Mouse (Mus musculus): ENCODE results near the gene Tll2.

The Tll2 gene

DNA sequence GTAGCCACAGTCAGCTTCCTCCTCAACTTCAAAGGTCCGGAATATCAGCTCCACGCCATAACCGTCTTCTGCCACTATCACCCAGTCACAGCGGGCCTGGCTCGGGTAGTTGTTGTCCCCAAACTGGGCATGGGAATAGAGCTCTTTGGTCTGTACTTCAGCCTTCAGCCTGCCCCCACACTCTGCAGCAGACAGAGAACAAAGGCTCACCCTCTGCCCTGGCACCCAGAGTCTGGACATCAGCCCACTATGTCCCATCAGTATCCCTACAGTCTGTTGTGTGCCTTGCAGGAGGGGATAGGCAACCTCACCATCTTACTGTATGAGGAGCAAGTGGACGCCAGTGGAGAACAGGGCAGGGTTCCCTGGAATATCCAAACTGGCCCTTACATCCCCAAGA, 120.3 kb downstream of the Tll2 start:
- no peak for DNase-seq

DNA sequence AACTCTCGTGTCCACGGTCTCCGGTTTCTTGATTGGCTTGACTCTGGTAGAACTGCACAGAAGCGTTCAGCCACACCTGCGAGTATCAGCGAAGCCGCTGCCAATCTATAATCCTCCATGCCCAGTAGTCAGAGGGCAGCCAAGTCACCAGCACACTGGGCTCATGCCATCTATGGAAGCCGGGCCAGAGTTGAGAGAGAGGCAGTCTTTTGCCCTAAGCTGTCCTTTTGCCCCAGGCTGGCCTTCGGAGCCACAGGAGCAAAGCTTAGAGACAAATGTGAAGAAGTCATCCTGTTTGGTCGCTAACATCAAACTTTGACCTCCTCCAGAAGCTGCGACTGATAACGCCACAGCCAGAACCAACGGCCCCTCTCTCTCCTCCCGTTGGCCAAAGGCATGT, 123.0 kb downstream of the Tll2 start:
- no peak for DNase-seq

GRCm38 (mm10) chr19:41081589-41081988, 125.0 kb downstream of the Tll2 start:
- no peak for DNase-seq

DNA sequence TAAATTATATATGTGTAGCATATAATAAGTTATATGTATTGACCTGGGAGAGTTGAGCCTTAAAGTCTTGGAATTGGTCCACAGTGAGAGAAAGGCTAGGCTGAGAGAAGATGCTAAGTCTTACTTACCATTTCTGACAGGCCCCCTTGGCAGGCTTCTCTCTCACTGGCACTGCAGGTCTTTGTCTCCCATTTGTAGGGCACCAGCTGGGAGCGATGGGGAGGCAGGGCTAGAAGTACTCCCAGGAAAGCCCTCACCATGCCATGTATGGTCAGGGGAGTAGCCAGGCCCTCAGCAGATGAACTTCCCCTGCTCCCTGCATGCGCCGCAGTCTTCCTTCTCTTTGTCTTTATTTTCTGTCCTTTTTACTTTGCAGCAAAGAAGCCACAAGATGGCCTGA, 129.7 kb downstream of the Tll2 start, which contains the start of gene Opalin:
Gene Opalin (minus strand): TSS at position 208 of the 400 bp plus-strand sequence.
- DNase-seq: no peak

GRCm38 (mm10) chr19:41073746-41074455, 132.7 kb downstream of the Tll2 start:
- no peak for DNase-seq

DNA sequence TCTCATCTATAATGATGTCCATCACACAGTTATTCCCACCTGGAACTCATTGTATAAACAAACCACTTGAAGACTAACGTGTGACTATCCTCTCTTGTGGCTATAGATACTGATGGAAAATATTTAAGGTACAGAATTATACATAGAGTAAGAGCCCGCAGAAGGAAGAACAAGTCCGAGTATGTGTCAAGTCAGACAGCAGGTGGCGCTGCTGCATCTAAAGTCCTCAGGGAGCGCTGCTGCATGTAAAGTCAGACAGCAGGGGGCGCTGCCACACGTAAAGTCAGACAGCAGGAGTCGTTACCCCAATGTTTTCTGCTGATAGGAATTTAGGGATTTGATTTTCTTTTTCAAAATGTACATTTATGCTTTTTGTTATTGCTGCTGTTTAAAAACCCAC, 135.1 kb downstream of the Tll2 start:
- peak; percentile 77 for DNase-seq

DNA sequence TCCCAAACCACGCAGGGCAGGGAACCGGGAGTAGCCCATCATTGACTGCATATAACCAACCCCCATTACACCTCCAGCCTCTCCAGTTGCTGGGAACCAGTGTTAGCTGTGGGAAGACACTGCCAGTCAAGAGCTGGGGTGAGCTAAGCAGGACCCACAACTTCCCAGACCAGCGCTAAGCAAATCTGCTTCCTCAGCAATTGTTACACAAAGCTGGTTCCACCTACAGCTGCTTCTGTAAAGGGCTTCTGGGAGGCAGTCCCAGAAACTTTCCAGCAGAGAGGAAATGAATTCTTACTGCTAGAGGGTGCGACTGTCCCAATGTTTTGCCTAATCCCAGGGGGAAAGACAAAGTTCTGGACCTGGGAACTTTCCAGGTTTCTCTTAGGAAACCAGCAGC, 151.9 kb downstream of the Tll2 start:
- no peak for DNase-seq

GRCm38 (mm10) chr19:41053530-41053929, 153.1 kb downstream of the Tll2 start:
- DNase-seq: no peak

- no peak for DNase-seq
Measured at GRCm38 (mm10) chr19:41052247-41052646, 154.4 kb downstream of the Tll2 start.

DNA sequence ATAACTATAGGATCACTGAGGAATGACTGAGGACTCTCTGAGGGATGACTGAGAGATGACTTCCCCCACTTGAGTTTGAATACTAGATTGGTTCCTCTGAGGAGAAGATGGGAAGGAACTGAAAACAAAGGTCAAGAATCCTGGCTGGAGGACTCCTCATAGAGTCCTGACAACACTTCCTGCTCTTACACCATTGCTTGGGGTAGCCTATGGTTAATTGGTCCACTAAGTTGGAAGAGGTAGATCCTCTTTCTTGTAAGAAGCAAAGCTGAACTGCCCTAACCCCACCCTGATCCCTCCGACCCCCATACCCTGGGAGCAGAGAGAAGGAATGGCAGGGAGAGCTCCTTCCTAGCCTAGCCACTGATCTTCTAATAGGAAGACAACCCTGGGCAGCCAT, 154.9 kb downstream of the Tll2 start:
- DNase-seq: no peak

- DNase-seq: no peak
Measured at GRCm38 (mm10) chr19:41048187-41048559, 158.5 kb downstream of the Tll2 start.

GRCm38 (mm10) chr19:41047437-41048186, 159.0 kb downstream of the Tll2 start:
- DNase-seq: no peak

GRCm38 (mm10) chr19:41045091-41045770, 161.4 kb downstream of the Tll2 start:
- no peak for DNase-seq

DNA sequence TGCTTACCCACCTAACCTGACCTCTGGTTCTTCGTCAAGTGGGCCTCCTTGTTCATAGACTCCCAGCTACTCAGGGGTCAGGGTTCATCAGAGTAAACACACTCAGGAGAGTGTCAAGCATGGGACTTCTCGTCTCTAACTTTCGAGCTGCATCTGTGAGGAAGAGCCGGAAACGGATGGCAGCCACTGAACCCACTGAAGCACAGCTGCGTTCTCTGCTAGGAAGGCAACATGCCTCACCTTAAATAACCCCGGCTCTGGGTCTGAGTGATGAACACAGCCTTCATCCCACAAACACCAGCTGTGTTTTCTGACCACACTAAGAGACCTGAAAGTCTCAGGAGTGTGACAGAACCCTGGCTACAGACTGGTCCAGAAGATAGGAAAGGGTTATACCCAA, 167.5 kb downstream of the Tll2 start:
- no peak for DNase-seq

GRCm38 (mm10) chr19:41035809-41036551, 170.7 kb downstream of the Tll2 start:
- no peak for DNase-seq
